Mouse (Mus musculus): ENCODE data around the gene Pnldc1. TPM values are rescaled to one million over a fixed set of nuclear protein-coding genes. Genes with fewer than 3 reads are reported as not detected.

Gene Pnldc1
- polyA plus RNA-seq, 1 experiment from 2014 or later = 2.5 TPM

DNA sequence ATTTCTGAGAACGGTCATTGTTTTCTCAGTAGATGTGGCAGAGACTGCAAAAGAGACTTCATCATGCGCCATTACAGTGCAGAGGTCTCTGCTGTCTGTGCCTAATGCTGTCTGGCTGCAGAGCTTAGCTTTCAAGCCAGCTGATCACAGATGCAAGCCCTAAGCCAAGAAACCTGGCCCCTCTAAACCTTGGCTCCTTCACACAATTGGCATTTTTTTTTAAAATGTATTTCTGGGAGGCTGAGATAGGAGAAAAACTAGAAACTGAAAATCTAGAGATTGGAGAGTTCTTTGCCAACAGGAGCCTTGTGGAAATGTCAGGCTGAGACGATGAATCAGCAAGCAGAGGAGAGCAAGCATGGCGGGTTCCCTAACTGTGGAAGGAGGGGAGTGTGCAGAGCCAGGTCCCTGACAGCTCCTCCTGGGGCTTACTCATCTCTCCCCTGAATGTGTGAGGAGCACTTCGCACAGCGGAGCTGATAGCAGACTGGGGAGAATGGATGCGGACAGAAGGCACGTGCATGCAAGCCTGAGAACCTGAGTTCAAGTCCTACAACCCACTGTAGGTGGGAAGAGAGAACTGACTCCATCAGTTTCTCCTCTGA lies 60.1 kb downstream of the Pnldc1 start:
- DNase-seq (ENCODE audit: low spot score) = no peak
- H3K4me3 ChIP-seq (replicated peaks; ENCODE audit: low read length) = no peak overlapping the region
- H3K9ac ChIP-seq = no peak overlapping the region
- no peaks in the 10 kb centered on the region for H3K4me1 ChIP-seq (replicated peaks; ENCODE audit: control insufficient read depth, insufficient read depth, low read length)
- H3K36me3 ChIP-seq (replicated peaks; ENCODE audit: control insufficient read depth, insufficient read depth) = no peaks in the 10 kb centered on the region
- H3K4me2 ChIP-seq (replicated peaks) = no peak overlapping the region
- no peaks in the 10 kb centered on the region for H3K9me3 ChIP-seq (ENCODE audit: control insufficient read depth, low read length)
- ATAC-seq (ENCODE audit: low FRiP score) = no peak
- H3K27me3 ChIP-seq (ENCODE audit: control insufficient read depth, insufficient read depth, low read length) = no peaks in the 10 kb centered on the region
- H3K27ac ChIP-seq = no peak overlapping the region
- 89% methylated on average over 8 of the region's 8 CpGs for WGBS

DNA sequence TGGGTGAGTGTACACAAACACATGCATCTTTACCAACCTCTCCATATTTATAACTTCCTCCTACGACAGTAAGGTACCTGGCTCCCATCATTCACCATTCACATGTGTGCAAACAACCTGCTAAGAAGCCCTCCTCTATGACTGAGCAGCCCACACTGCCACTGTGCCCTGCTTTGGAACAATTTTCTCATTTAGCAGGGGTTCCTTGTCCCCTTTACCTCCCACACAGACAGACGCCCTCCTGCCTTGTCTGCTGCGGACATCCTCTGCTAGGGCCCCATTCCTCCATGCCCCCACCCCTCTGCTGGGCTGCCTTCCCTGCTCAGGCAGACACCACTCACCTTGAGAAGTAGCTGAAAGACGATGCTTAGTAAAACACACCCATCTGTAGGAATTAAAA lies 62.3 kb downstream of the Pnldc1 start:
- Histone ChIP-seq H3K27ac (no peak overlapping the region), H3K4me3 (replicated peaks; ENCODE audit: low read length) (no peak overlapping the region), H3K4me1 (replicated peaks; ENCODE audit: control insufficient read depth, insufficient read depth, low read length) (no peaks in the 10 kb centered on the region), H3K27me3 (ENCODE audit: control insufficient read depth, insufficient read depth, low read length) (no peaks in the 10 kb centered on the region), H3K4me2 (replicated peaks) (no peak overlapping the region), H3K36me3 (replicated peaks; ENCODE audit: control insufficient read depth, insufficient read depth) (no peaks in the 10 kb centered on the region), H3K9me3 (ENCODE audit: control insufficient read depth, low read length) (no peaks in the 10 kb centered on the region), H3K9ac (no peak overlapping the region)
- 74% methylated on average over 4 of the region's 4 CpGs for WGBS
- DNase-seq (ENCODE audit: low spot score) (no peak), ATAC-seq (ENCODE audit: low FRiP score) (no peak)

GRCm38 (mm10) chr17:12846474-12846873 lies 63.6 kb downstream of the Pnldc1 start:
- WGBS = 82% methylated on average over 5 of the region's 5 CpGs
- no peak overlapping the region for H3K4me2 ChIP-seq (replicated peaks)
- DNase-seq (ENCODE audit: low spot score) = no peak
- H3K27me3 ChIP-seq (ENCODE audit: control insufficient read depth, insufficient read depth, low read length) = no peaks in the 10 kb centered on the region
- H3K9ac ChIP-seq = no peak overlapping the region
- H3K36me3 ChIP-seq (replicated peaks; ENCODE audit: control insufficient read depth, insufficient read depth) = no peaks in the 10 kb centered on the region
- no peaks in the 10 kb centered on the region for H3K9me3 ChIP-seq (ENCODE audit: control insufficient read depth, low read length)
- H3K27ac ChIP-seq = no peak overlapping the region
- no peak for ATAC-seq (ENCODE audit: low FRiP score)
- H3K4me1 ChIP-seq (replicated peaks; ENCODE audit: control insufficient read depth, insufficient read depth, low read length) = no peaks in the 10 kb centered on the region
- no peak overlapping the region for H3K4me3 ChIP-seq (replicated peaks; ENCODE audit: low read length)

DNA sequence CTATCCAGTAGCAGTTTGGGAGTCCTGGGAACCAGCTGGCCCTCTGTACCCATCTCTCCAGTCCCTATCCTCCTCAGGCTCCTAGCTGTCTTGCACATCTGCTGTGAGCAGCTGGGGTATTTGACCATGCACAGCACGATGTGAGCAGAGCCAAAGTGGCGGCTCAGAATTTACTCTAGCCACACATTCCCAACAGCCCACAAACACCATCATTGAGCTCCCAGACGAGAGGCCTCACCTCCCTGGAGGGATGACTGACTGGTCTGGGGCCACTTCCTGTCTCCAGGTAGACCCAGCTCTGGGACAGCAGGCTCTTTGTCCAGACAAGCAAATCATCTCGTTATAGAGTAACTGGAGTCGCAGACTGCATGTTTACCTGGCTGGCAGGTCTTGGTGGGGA lies 64.2 kb downstream of the Pnldc1 start:
- Histone ChIP-seq H3K36me3 (replicated peaks; ENCODE audit: control insufficient read depth, insufficient read depth) (no peaks in the 10 kb centered on the region), H3K9me3 (ENCODE audit: control insufficient read depth, low read length) (no peaks in the 10 kb centered on the region), H3K27me3 (ENCODE audit: control insufficient read depth, insufficient read depth, low read length) (no peaks in the 10 kb centered on the region), H3K4me3 (replicated peaks; ENCODE audit: low read length) (no peak overlapping the region), H3K27ac (no peak overlapping the region), H3K9ac (no peak overlapping the region), H3K4me2 (replicated peaks) (no peak overlapping the region), H3K4me1 (replicated peaks; ENCODE audit: control insufficient read depth, insufficient read depth, low read length) (no peaks in the 10 kb centered on the region)
- ATAC-seq (ENCODE audit: low FRiP score) (no peak), DNase-seq (ENCODE audit: low spot score) (no peak)
- WGBS = 62% methylated on average over 5 of the region's 5 CpGs

GRCm38 (mm10) chr17:12844540-12844939 lies 65.5 kb downstream of the Pnldc1 start:
- Histone ChIP-seq H3K27ac (no peak overlapping the region), H3K9ac (no peak overlapping the region), H3K27me3 (ENCODE audit: control insufficient read depth, insufficient read depth, low read length) (no peaks in the 10 kb centered on the region), H3K4me3 (replicated peaks; ENCODE audit: low read length) (no peak overlapping the region), H3K9me3 (ENCODE audit: control insufficient read depth, low read length) (no peaks in the 10 kb centered on the region), H3K4me1 (replicated peaks; ENCODE audit: control insufficient read depth, insufficient read depth, low read length) (no peaks in the 10 kb centered on the region), H3K36me3 (replicated peaks; ENCODE audit: control insufficient read depth, insufficient read depth) (no peaks in the 10 kb centered on the region), H3K4me2 (replicated peaks) (no peak overlapping the region)
- WGBS = 87% methylated on average over 4 of the region's 4 CpGs
- ATAC-seq (ENCODE audit: low FRiP score) (no peak), DNase-seq (ENCODE audit: low spot score) (no peak)

- Histone ChIP-seq H3K27ac (no peak overlapping the region), H3K9me3 (ENCODE audit: control insufficient read depth, low read length) (no peaks in the 10 kb centered on the region), H3K36me3 (replicated peaks; ENCODE audit: control insufficient read depth, insufficient read depth) (no peaks in the 10 kb centered on the region), H3K4me2 (replicated peaks) (no peak overlapping the region), H3K9ac (no peak overlapping the region), H3K4me3 (replicated peaks; ENCODE audit: low read length) (no peak overlapping the region), H3K4me1 (replicated peaks; ENCODE audit: control insufficient read depth, insufficient read depth, low read length) (no peaks in the 10 kb centered on the region), H3K27me3 (ENCODE audit: control insufficient read depth, insufficient read depth, low read length) (no peaks in the 10 kb centered on the region)
- DNase-seq (ENCODE audit: low spot score) (no peak), ATAC-seq (ENCODE audit: low FRiP score) (no peak)
- WGBS = 86% methylated on average over 6 of the region's 6 CpGs
Observed at GRCm38 (mm10) chr17:12843826-12844225, 66.2 kb downstream of the Pnldc1 start.

DNA sequence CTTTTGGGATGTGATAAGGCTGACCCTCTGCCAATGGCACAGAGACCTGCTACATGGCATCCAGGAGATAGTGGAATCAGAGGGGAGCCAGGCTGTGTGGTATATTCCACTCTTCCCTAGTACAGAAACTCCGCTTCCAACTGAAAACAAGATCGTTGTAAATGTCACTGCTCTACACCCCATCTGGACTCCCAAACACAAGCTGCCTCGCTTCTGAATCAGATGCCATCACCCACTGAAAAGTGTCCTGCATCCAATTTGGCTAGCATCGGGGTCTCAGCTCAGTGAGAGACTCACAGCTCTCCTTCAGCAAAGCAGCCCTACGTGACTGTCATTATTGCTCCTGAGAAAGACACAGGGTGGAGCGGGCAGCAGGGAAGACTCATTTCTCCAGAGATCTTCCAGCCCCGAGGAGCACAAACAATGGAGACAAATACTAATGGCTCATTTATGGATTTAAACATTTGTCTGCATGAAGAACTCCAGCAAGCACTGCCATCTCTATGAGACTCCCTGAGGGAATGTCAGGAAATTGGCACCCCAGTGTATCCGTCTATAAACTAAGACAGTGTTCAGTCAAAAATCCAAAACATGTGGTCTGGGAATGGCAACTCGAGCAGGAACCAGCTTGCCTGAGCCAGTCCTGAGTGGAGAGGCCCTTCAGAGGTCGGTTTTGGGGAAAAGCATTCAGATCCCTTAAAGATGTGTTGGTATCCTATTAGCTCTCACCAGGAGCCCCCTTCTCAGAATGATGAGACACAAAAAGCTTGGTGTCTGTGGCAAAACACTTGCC lies 70.4 kb downstream of the Pnldc1 start:
- Histone ChIP-seq H3K4me1 (replicated peaks; ENCODE audit: control insufficient read depth, insufficient read depth, low read length) (no peaks in the 10 kb centered on the region), H3K9me3 (ENCODE audit: control insufficient read depth, low read length) (no peaks in the 10 kb centered on the region), H3K27me3 (ENCODE audit: control insufficient read depth, insufficient read depth, low read length) (no peaks in the 10 kb centered on the region), H3K27ac (no peak overlapping the region), H3K4me2 (replicated peaks) (no peak overlapping the region), H3K4me3 (replicated peaks; ENCODE audit: low read length) (no peak overlapping the region), H3K9ac (no peak overlapping the region), H3K36me3 (replicated peaks; ENCODE audit: control insufficient read depth, insufficient read depth) (no peaks in the 10 kb centered on the region)
- 78% methylated on average over 10 of the region's 10 CpGs for WGBS
- DNase-seq (ENCODE audit: low spot score) (no peak), ATAC-seq (ENCODE audit: low FRiP score) (no peak)

Small RNA genes lying within 50 kb of the gene (microRNA-seq; reads per million reads assigned to microRNA genes)
- gene Gm24085 = not detected

Other genes starting within 250 kb of the Pnldc1 start
- gene Slc22a1, start 234.4 kb downstream of the Pnldc1 start, polyA plus RNA-seq (2014; fragmentation: Nextera tagmentation; extraction: Ambion mirVana) = not detected in 2 replicates
- gene Igf2r, start 140.6 kb downstream of the Pnldc1 start, polyA plus RNA-seq (2014; fragmentation: Nextera tagmentation; extraction: Ambion mirVana) = 13.1 and 14.9 TPM in 2 replicates
- gene Mas1, start 42.1 kb downstream of the Pnldc1 start, polyA plus RNA-seq (2014; fragmentation: Nextera tagmentation; extraction: Ambion mirVana) = 0.31 TPM in 1 of 2 replicates, not detected in the other
- gene Mrgprh, start 34.2 kb downstream of the Pnldc1 start, polyA plus RNA-seq (2014; fragmentation: Nextera tagmentation; extraction: Ambion mirVana) = not detected in 2 replicates
- gene Tcp1, start 5.5 kb upstream of the Pnldc1 start, polyA plus RNA-seq (2014; fragmentation: Nextera tagmentation; extraction: Ambion mirVana) = 392 and 417 TPM in 2 replicates
- 112 and 138 TPM in 2 replicates for gene Mrpl18, start 6.1 kb upstream of the Pnldc1 start, polyA plus RNA-seq (2014; fragmentation: Nextera tagmentation; extraction: Ambion mirVana)
- 0.52 and 1.1 TPM in 2 replicates for gene Acat3, start 30.4 kb upstream of the Pnldc1 start, polyA plus RNA-seq (2014; fragmentation: Nextera tagmentation; extraction: Ambion mirVana)
- gene Acat2, start 50.5 kb upstream of the Pnldc1 start, polyA plus RNA-seq (2014; fragmentation: Nextera tagmentation; extraction: Ambion mirVana) = 216 and 283 TPM in 2 replicates
- 120 and 123 TPM in 2 replicates for gene Wtap, start 83.9 kb upstream of the Pnldc1 start, polyA plus RNA-seq (2014; fragmentation: Nextera tagmentation; extraction: Ambion mirVana)
- 163 and 172 TPM in 2 replicates for gene Sod2, start 96.6 kb upstream of the Pnldc1 start, polyA plus RNA-seq (2014; fragmentation: Nextera tagmentation; extraction: Ambion mirVana)
- 0.16 and 0.22 TPM in 2 replicates for gene Gpr31b, start 142.1 kb upstream of the Pnldc1 start, polyA plus RNA-seq (2014; fragmentation: Nextera tagmentation; extraction: Ambion mirVana)
- gene Tcp10b, start 150.9 kb upstream of the Pnldc1 start, polyA plus RNA-seq (2014; fragmentation: Nextera tagmentation; extraction: Ambion mirVana) = 0.29 and 0.44 TPM in 2 replicates
- not detected in 2 replicates for gene Unc93a, start 221.6 kb upstream of the Pnldc1 start, polyA plus RNA-seq (2014; fragmentation: Nextera tagmentation; extraction: Ambion mirVana)